Mouse (Mus musculus): Measurements from ENCODE around the gene Midn.

DNA sequence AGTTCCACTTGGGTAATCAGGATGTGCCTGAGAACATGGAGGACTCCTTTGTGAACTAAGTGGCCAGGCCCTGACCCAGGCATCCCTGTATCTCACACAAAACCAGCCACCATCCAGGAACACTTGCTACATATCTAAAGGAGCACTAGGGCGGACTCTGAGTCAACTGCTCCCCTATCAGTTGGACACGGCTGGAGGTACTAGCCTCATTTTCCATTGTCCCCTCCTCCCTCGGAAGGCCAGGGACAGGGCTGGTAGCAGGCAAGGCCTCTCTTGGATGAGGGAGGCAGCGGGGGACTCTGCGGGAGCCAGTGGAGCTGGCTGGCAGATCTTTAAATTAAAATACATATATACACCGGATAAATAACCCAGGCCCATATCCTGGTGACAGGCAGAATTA is 45.9 kb downstream of the Midn start:
- TF ChIP-seq USF1 (IDR thresholded peaks at IDR 0.05; ENCODE audit: low read depth, low read length) (no peak), CTCF (IDR thresholded peaks at IDR 0.05 in 2 of 3, conservative IDR thresholded peaks at IDR 0.05 in 1 of 3; ENCODE audit: control insufficient read depth in 1 of 3, insufficient read depth in 1 of 3, low read depth in 2 of 3, low read length in 3 of 3, poor library complexity in 1 of 3, severe bottlenecking in 1 of 3) (no peak), POLR2AphosphoS2 (IDR thresholded peaks at IDR 0.05; ENCODE audit: low read length) (no peak)

Measured in MEL (cell line).